Mouse (Mus musculus): ENCODE measurements around the gene Gpr35. TPM values are rescaled to one million over a fixed set of nuclear protein-coding genes. Genes with fewer than 3 reads are reported as not detected.
"Not testable (repeated sequence)": the region's sequence is repeated elsewhere in the genome, so short reads cannot be mapped to it uniquely, and the experiment has no call there.

The Gpr35 gene
- polyA plus RNA-seq, 1 experiment = 1.0 TPM

DNA sequence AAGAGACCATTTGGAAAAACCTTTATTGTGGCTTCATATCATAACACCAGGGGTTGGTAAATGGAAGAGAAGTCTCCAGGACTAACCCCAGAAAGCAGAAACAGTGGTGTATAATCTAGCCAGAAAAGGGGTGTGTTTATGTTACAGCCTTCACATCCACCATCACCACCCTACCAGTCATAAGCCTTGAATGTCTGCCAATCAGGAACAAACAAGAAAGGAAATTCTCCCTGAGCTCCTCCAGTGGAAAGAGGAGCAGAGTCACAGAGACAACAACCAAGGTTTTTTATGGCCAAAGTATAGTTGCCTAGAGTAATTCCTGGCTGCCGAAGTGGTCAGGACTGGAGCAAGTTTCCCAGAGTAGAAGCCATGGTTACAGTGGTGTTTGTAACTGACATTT, 8.3 kb downstream of the Gpr35 start:
- H3K4me3 ChIP-seq = no peak overlapping the region
- no peaks in the 10 kb centered on the region for H3K36me3 ChIP-seq (ENCODE audit: control insufficient read depth, insufficient read depth)
- peaks cover 36% of the 10 kb centered on the region for H3K27me3 ChIP-seq (ENCODE audit: control insufficient read depth, insufficient read depth, insufficient read length)
- H3K4me2 ChIP-seq (ENCODE audit: low read depth) = no peak overlapping the region
- no peaks in the 10 kb centered on the region for H3K79me2 ChIP-seq (ENCODE audit: control insufficient read depth, insufficient read depth)
- TF ChIP-seq CEBPB (IDR thresholded peaks at IDR 0.05; ENCODE audit: insufficient read depth, poor library complexity, severe bottlenecking) (no peak), REST (IDR thresholded peaks at IDR 0.05; ENCODE audit: insufficient read depth, insufficient read length) (no peak), USF1 (IDR thresholded peaks at IDR 0.05; ENCODE audit: low read depth) (no peak), POLR2A (IDR thresholded peaks at IDR 0.05; ENCODE audit: insufficient read length, low read depth) (no peak), POLR2AphosphoS2 (IDR thresholded peaks at IDR 0.05; ENCODE audit: insufficient read length, low read depth) (no peak), E2F4 (IDR thresholded peaks at IDR 0.05; ENCODE audit: insufficient read depth) (no peak), MAX (IDR thresholded peaks at IDR 0.05; ENCODE audit: low read depth) (no peak), SRF (IDR thresholded peaks at IDR 0.05; ENCODE audit: control insufficient read depth, insufficient read length, low read depth) (no peak), TCF12 (IDR thresholded peaks at IDR 0.05; ENCODE audit: insufficient read depth, poor library complexity, severe bottlenecking) (no peak), MYOG (IDR thresholded peaks at IDR 0.05; ENCODE audit: control insufficient read depth in 1 of 3, insufficient read depth in 1 of 3, insufficient read length in 2 of 3, low read depth in 2 of 3) (no peak), MYOD1 (IDR thresholded peaks at IDR 0.05; ENCODE audit: control insufficient read depth in 1 of 3, insufficient read length in 2 of 3, low read depth in 2 of 3) (no peak), TCF3 (IDR thresholded peaks at IDR 0.05; ENCODE audit: insufficient read length, low read depth) (no peak)
- no peak overlapping the region for H3ac ChIP-seq (ENCODE audit: control insufficient read depth, insufficient read length)

- not testable (repeated sequence) for H3K4me3 ChIP-seq; H3ac ChIP-seq (ENCODE audit: control insufficient read depth, insufficient read length); H3K36me3 ChIP-seq (ENCODE audit: control insufficient read depth, insufficient read depth); H3K27me3 ChIP-seq (ENCODE audit: control insufficient read depth, insufficient read depth, insufficient read length); H3K4me2 ChIP-seq (ENCODE audit: low read depth); H3K79me2 ChIP-seq (ENCODE audit: control insufficient read depth, insufficient read depth)
These were observed 20.1 kb downstream of the Gpr35 start for GRCm38 (mm10) chr1:92970791-92971190.

DNA sequence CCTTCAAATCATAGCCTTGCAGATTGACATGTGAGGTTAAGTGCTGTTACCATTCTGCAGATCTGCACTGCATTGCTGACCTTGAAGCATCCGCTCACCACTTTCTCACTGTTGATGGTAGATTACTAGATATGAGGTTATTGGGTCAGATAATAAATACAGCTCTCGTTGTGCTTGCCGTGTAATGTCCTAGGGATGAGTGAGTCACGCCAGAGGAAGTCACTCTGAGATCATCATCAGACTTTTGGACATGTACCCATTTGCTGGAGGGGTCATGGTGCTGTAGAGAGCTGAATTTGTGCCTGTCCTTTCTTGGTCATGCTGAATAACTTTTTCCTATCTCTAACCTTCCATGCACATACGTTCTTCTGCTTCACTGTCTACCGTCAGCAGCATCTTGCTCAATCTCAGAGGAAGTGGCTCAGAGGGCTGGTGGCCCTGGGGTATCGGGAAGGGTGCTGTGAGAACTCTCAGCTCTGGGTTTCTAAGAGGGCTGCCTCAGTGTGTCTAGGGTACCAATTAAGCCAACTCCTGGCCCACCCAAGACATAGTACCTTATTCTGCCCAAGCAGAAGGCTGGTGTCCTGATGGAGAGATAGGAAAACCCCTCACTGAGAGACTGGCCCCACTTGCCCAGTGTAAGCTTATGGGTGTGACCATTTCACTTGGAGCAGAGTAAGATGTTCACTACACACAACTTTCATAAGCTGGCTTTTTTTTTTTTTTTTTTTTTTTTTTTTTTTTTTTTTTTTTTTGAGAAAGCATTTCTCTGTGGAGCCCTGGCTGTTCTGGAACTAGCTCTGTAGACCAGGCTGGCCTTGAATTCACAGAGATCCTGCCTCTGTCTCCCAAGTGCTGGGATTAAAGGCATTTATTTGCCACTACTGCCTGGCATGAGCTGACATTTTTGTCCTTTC, 21.5 kb downstream of the Gpr35 start:
- Histone ChIP-seq H3K36me3 (ENCODE audit: control insufficient read depth, insufficient read depth) (no peaks in the 10 kb centered on the region), H3ac (ENCODE audit: control insufficient read depth, insufficient read length) (no peak overlapping the region), H3K27me3 (ENCODE audit: control insufficient read depth, insufficient read depth, insufficient read length) (no peaks in the 10 kb centered on the region), H3K4me2 (ENCODE audit: low read depth) (peak overlapping the region; percentile 38), H3K79me2 (ENCODE audit: control insufficient read depth, insufficient read depth) (no peaks in the 10 kb centered on the region), H3K4me3 (no peak overlapping the region)
- TF ChIP-seq REST (IDR thresholded peaks at IDR 0.05; ENCODE audit: insufficient read depth, insufficient read length) (no peak), SRF (IDR thresholded peaks at IDR 0.05; ENCODE audit: control insufficient read depth, insufficient read length, low read depth) (no peak), POLR2AphosphoS2 (IDR thresholded peaks at IDR 0.05; ENCODE audit: insufficient read length, low read depth) (no peak), TCF3 (IDR thresholded peaks at IDR 0.05; ENCODE audit: insufficient read length, low read depth) (no peak)

- Histone ChIP-seq H3K27me3 (ENCODE audit: control insufficient read depth, insufficient read depth, insufficient read length) (no peaks in the 10 kb centered on the region), H3K79me2 (ENCODE audit: control insufficient read depth, insufficient read depth) (no peaks in the 10 kb centered on the region), H3K4me3 (no peak overlapping the region), H3K4me2 (ENCODE audit: low read depth) (no peak overlapping the region), H3ac (ENCODE audit: control insufficient read depth, insufficient read length) (no peak overlapping the region), H3K36me3 (ENCODE audit: control insufficient read depth, insufficient read depth) (no peaks in the 10 kb centered on the region)
- TF ChIP-seq MYOD1 (IDR thresholded peaks at IDR 0.05; ENCODE audit: control insufficient read depth in 1 of 3, insufficient read length in 2 of 3, low read depth in 2 of 3) (no peak), TCF3 (IDR thresholded peaks at IDR 0.05; ENCODE audit: insufficient read length, low read depth) (no peak), E2F4 (IDR thresholded peaks at IDR 0.05; ENCODE audit: insufficient read depth) (no peak), MAX (IDR thresholded peaks at IDR 0.05; ENCODE audit: low read depth) (no peak), POLR2A (IDR thresholded peaks at IDR 0.05; ENCODE audit: insufficient read length, low read depth) (no peak), USF1 (IDR thresholded peaks at IDR 0.05; ENCODE audit: low read depth) (no peak), CEBPB (IDR thresholded peaks at IDR 0.05; ENCODE audit: insufficient read depth, poor library complexity, severe bottlenecking) (no peak), REST (IDR thresholded peaks at IDR 0.05; ENCODE audit: insufficient read depth, insufficient read length) (no peak), POLR2AphosphoS2 (IDR thresholded peaks at IDR 0.05; ENCODE audit: insufficient read length, low read depth) (no peak), SRF (IDR thresholded peaks at IDR 0.05; ENCODE audit: control insufficient read depth, insufficient read length, low read depth) (no peak), TCF12 (IDR thresholded peaks at IDR 0.05; ENCODE audit: insufficient read depth, poor library complexity, severe bottlenecking) (no peak), MYOG (IDR thresholded peaks at IDR 0.05; ENCODE audit: control insufficient read depth in 1 of 3, insufficient read depth in 1 of 3, insufficient read length in 2 of 3, low read depth in 2 of 3) (no peak)
These were observed 22.2 kb downstream of the Gpr35 start for GRCm38 (mm10) chr1:92972854-92973253.

DNA sequence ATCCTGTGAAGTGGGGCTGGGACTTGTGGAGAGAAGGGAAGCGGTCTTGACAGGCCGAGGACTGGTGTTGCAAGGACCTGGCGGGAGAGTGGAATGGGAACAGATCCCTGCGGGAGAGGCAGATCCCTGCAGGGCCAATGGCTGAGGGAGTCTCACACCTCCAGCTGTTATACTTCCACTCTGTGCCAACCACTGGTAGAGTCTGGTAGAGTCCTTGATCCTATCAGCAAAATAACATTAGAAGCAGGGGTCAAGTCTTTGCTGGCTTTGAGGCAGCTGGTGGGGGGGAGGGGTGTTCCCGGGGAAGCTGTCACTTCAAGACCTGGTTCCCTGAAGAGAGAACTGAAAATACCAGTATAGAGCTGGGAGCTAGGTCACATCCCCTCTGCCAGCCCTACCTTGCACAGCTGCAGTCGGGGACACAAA, 25.5 kb downstream of the Gpr35 start:
- TF ChIP-seq MYOG (IDR thresholded peaks at IDR 0.05; ENCODE audit: control insufficient read depth in 1 of 3, insufficient read depth in 1 of 3, insufficient read length in 2 of 3, low read depth in 2 of 3) (no peak), POLR2A (IDR thresholded peaks at IDR 0.05; ENCODE audit: insufficient read length, low read depth) (no peak), USF1 (IDR thresholded peaks at IDR 0.05; ENCODE audit: low read depth) (no peak), TCF3 (IDR thresholded peaks at IDR 0.05; ENCODE audit: insufficient read length, low read depth) (no peak), E2F4 (IDR thresholded peaks at IDR 0.05; ENCODE audit: insufficient read depth) (no peak), REST (IDR thresholded peaks at IDR 0.05; ENCODE audit: insufficient read depth, insufficient read length) (no peak), SRF (IDR thresholded peaks at IDR 0.05; ENCODE audit: control insufficient read depth, insufficient read length, low read depth) (no peak), CEBPB (IDR thresholded peaks at IDR 0.05; ENCODE audit: insufficient read depth, poor library complexity, severe bottlenecking) (no peak), MYOD1 (IDR thresholded peaks at IDR 0.05; ENCODE audit: control insufficient read depth in 1 of 3, insufficient read length in 2 of 3, low read depth in 2 of 3) (no peak), TCF12 (IDR thresholded peaks at IDR 0.05; ENCODE audit: insufficient read depth, poor library complexity, severe bottlenecking) (no peak), MAX (IDR thresholded peaks at IDR 0.05; ENCODE audit: low read depth) (no peak), POLR2AphosphoS2 (IDR thresholded peaks at IDR 0.05; ENCODE audit: insufficient read length, low read depth) (no peak)
- H3K4me2 ChIP-seq (ENCODE audit: low read depth) = no peak overlapping the region
- H3K27me3 ChIP-seq (ENCODE audit: control insufficient read depth, insufficient read depth, insufficient read length) = no peaks in the 10 kb centered on the region
- no peaks in the 10 kb centered on the region for H3K79me2 ChIP-seq (ENCODE audit: control insufficient read depth, insufficient read depth)
- no peak overlapping the region for H3K4me3 ChIP-seq
- no peaks in the 10 kb centered on the region for H3K36me3 ChIP-seq (ENCODE audit: control insufficient read depth, insufficient read depth)
- H3ac ChIP-seq (ENCODE audit: control insufficient read depth, insufficient read length) = no peak overlapping the region
